Comparison of ENCODE assay signal across 18 mouse cellular contexts in the genomic region with DNA sequence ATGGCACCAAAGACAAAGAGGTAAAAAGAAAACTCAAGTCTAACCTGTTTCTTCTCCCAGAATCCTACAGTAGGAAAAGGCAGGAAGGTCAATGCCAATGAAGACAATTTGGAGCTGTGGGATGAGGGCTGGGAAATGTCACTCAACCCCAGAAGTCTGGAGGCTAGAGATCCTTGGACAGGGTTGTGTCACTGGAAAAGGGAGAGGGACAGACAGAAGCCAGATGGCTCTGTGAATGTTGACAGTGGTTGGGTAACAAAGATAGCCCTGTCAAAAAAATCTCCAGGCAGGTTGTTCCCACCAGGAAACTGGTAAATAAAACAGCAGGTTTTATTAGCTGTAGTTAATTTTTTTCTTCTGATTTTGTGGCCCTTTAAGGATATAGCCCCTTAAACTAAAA. TPM values are rescaled to one million over a fixed set of nuclear protein-coding genes. Genes with fewer than 3 reads are reported as not detected.
DNase-seq lines count a peak whose midpoint lies in the region; ATAC-seq and TF ChIP-seq lines count a peak whose summit lies in the region.
"Had no signal": no experiment of that assay in that cellular context is flagged by ENCODE, and none has a peak within 500 bp of the region (broad histone marks: within the 10 kb centered on the region; RNA-seq: fewer than 3 reads in every experiment).

No protein-coding gene starts in this region.

- peak; percentile 12 for DNase-seq in cerebellum, adult 8-10 months
- DNase-seq in cerebellum, adult 11 months, result no peak
- peak; percentile 48 for DNase-seq in lung, embryonic 14.5 days
- no peak for DNase-seq in lung, adult 2 months
- DNase-seq in frontal cortex, postnatal 25 days (ENCODE audit: low spot score in 2 of 2), result no peak
- no peak for DNase-seq in urinary bladder, postnatal 25 days (ENCODE audit: low spot score)
- DNase-seq: adrenal gland, adult 8-10 months; kidney, adult 8-10 months; kidney, postnatal 25 days; retina, postnatal 1 day; thymus, postnatal 36 days had no signal

- no peaks in the 10 kb centered on the region for H3K27me3 ChIP-seq in lung, embryonic 14.5 days (ENCODE audit: insufficient read depth, low read length)
- no peaks in the 10 kb centered on the region for H3K27me3 ChIP-seq in heart, embryonic 14.5 days (ENCODE audit: control insufficient read depth, insufficient read depth, low read length)
- H3K27me3 ChIP-seq: forebrain, embryonic 13.5 days; liver, embryonic 15.5 days; midbrain, embryonic 15.5 days had no signal

- no peaks in the 10 kb centered on the region for H3K36me3 ChIP-seq in lung, embryonic 14.5 days (ENCODE audit: insufficient read depth)
- H3K36me3 ChIP-seq in heart, embryonic 14.5 days (ENCODE audit: control insufficient read depth, insufficient read depth, low read length), result no peaks in the 10 kb centered on the region
- H3K36me3 ChIP-seq: hindbrain, embryonic 10.5 days; liver, embryonic 15.5 days; midbrain, embryonic 15.5 days had no signal

- H3K27ac ChIP-seq in lung, embryonic 14.5 days (ENCODE audit: low read depth), result no peak overlapping the region
- H3K27ac ChIP-seq in heart, embryonic 14.5 days (replicated peaks in 1 of 2; ENCODE audit: control insufficient read depth in 1 of 2, insufficient read depth in 1 of 2, low read depth in 2 of 2, low read length in 2 of 2), result peak overlapping the region in 1 of 2 experiments; percentile 72; a peak in 3 of 4 replicates
- H3K27ac ChIP-seq: forebrain, embryonic 13.5 days; hindbrain, embryonic 10.5 days; liver, embryonic 15.5 days; midbrain, embryonic 15.5 days had no signal

- no peak overlapping the region for H3K4me2 ChIP-seq in lung, embryonic 14.5 days
- H3K4me2 ChIP-seq in heart, embryonic 14.5 days (ENCODE audit: low read length), result 0 out of 2 replicates have a peak overlapping the region, but pooled peaks have one; percentile 3
- H3K4me2 ChIP-seq: forebrain, embryonic 13.5 days; liver, embryonic 15.5 days; midbrain, embryonic 15.5 days had no signal

- no peak for TF ChIP-seq POLR2A in lung, adult 2 months (IDR thresholded peaks at IDR 0.05; ENCODE audit: borderline replicate concordance, extremely low read depth, low read depth, low read length)

- H3K4me1 ChIP-seq in lung, embryonic 14.5 days (ENCODE audit: insufficient read depth), result no peaks in the 10 kb centered on the region
- no peaks in the 10 kb centered on the region for H3K4me1 ChIP-seq in lung, adult 2 months (ENCODE audit: control insufficient read depth, insufficient read depth, low read length)
- H3K4me1 ChIP-seq in heart, embryonic 14.5 days (ENCODE audit: control insufficient read depth in 2 of 2, insufficient read depth in 2 of 2, low read length in 2 of 2), result peaks cover 9 to 32% of the 10 kb centered on the region in 2 experiments
- H3K4me1 ChIP-seq: forebrain, embryonic 13.5 days; hindbrain, embryonic 10.5 days; liver, embryonic 15.5 days; midbrain, embryonic 15.5 days had no signal

- no peak overlapping the region for H3K9ac ChIP-seq in lung, embryonic 14.5 days
- no peak overlapping the region for H3K9ac ChIP-seq in heart, embryonic 14.5 days (ENCODE audit: low read length)
- H3K9ac ChIP-seq: forebrain, embryonic 13.5 days; liver, embryonic 15.5 days; midbrain, embryonic 15.5 days had no signal

- ATAC-seq in lung, embryonic 14.5 days (ENCODE audit: insufficient read depth), result peak; percentile 78; the same call in 1 of the 2 replicates
- 0 out of 2 replicates have a peak, but pooled peaks have one; percentile 47 for ATAC-seq in heart, embryonic 14.5 days (ENCODE audit: insufficient number of reproducible peaks, insufficient read depth, low FRiP score, low read depth)
- ATAC-seq: forebrain, embryonic 13.5 days; inflammation-experienced regulatory T-cells, adult 6 months; midbrain, embryonic 15.5 days had no signal

- TF ChIP-seq CTCF in lung, embryonic 14.5 days (IDR thresholded peaks at IDR 0.05; ENCODE audit: low read depth), result no peak
- TF ChIP-seq CTCF in lung, adult 2 months (IDR thresholded peaks at IDR 0.05; ENCODE audit: insufficient read depth, low read length), result no peak

- H3K4me3 ChIP-seq in lung, embryonic 14.5 days (ENCODE audit: low read depth, low read length), result no peak overlapping the region
- no peak overlapping the region for H3K4me3 ChIP-seq in lung, adult 2 months (replicated peaks; ENCODE audit: extremely low read depth, low read depth, low read length)
- no peak overlapping the region for H3K4me3 ChIP-seq in heart, embryonic 14.5 days (ENCODE audit: control insufficient read depth in 1 of 2, insufficient read depth in 1 of 2, low read depth in 1 of 2, low read length in 2 of 2)
- H3K4me3 ChIP-seq: forebrain, embryonic 13.5 days; hindbrain, embryonic 10.5 days; liver, embryonic 15.5 days; midbrain, embryonic 15.5 days had no signal

- no peaks in the 10 kb centered on the region for H3K9me3 ChIP-seq in lung, embryonic 14.5 days (ENCODE audit: low read depth, low read length)
- no peaks in the 10 kb centered on the region for H3K9me3 ChIP-seq in heart, embryonic 14.5 days (ENCODE audit: control insufficient read depth, low read length)
- H3K9me3 ChIP-seq: forebrain, embryonic 13.5 days; hindbrain, embryonic 10.5 days; liver, embryonic 15.5 days; midbrain, embryonic 15.5 days had no signal

RNA-seq across cellular contexts. Expression of gene Asb15, which starts 14.4 kb away (rescaled TPM):
- polyA plus RNA-seq in lung, embryonic 14.5 days (2014; fragmentation: Nextera tagmentation; extraction: Ambion mirVana), result 0.13 TPM in 1 of 2 replicates, not detected in the other
- polyA plus RNA-seq in lung, adult 2 months (2012; rRNA removed), result 0.09 and 0.46 TPM in 2 replicates
- polyA plus RNA-seq in heart, embryonic 14.5 days (2014; fragmentation: Nextera tagmentation; extraction: Ambion mirVana), result 0.49 and 0.63 TPM in 2 replicates
- polyA plus RNA-seq: forebrain, embryonic 13.5 days; hindbrain, embryonic 10.5 days; inflammation-experienced regulatory T-cells, adult 6 months had no signal

RNA-seq across cellular contexts. Expression of gene Ndufa5, which starts 14.6 kb away (rescaled TPM):
- polyA plus RNA-seq in lung, embryonic 14.5 days (2014; fragmentation: Nextera tagmentation; extraction: Ambion mirVana), result 300 and 324 TPM in 2 replicates
- polyA plus RNA-seq in lung, adult 2 months (2012; rRNA removed), result 2.7 and 4.3 TPM in 2 replicates
- polyA plus RNA-seq in heart, embryonic 14.5 days (2014; fragmentation: Nextera tagmentation; extraction: Ambion mirVana), result 794 and 834 TPM in 2 replicates

RNA-seq across cellular contexts. Expression of gene Iqub, which starts 27.5 kb away (rescaled TPM):
- polyA plus RNA-seq in lung, embryonic 14.5 days (2014; fragmentation: Nextera tagmentation; extraction: Ambion mirVana), result 0.09 and 0.15 TPM in 2 replicates
- polyA plus RNA-seq in lung, adult 2 months (2012; rRNA removed), result 0.36 and 0.75 TPM in 2 replicates
- 0.23 and 0.49 TPM in 2 replicates for polyA plus RNA-seq in heart, embryonic 14.5 days (2014; fragmentation: Nextera tagmentation; extraction: Ambion mirVana)
- polyA plus RNA-seq: inflammation-experienced regulatory T-cells, adult 6 months; liver, embryonic 15.5 days had no signal

RNA-seq across cellular contexts. Expression of gene Lmod2, which starts 55.2 kb away (rescaled TPM):
- 0.09 and 0.61 TPM in 2 replicates for polyA plus RNA-seq in lung, embryonic 14.5 days (2014; fragmentation: Nextera tagmentation; extraction: Ambion mirVana)
- 2.3 and 6.4 TPM in 2 replicates for polyA plus RNA-seq in lung, adult 2 months (2012; rRNA removed)
- 54.6 and 56.9 TPM in 2 replicates for polyA plus RNA-seq in heart, embryonic 14.5 days (2014; fragmentation: Nextera tagmentation; extraction: Ambion mirVana)
- polyA plus RNA-seq: brain, embryonic 14.5 days; forebrain, embryonic 13.5 days; hindbrain, embryonic 10.5 days; inflammation-experienced regulatory T-cells, adult 6 months; midbrain, embryonic 15.5 days had no signal

Comparison
In these comparisons a context has a peak if more than half of its experiments do, and no peak if none do; other contexts are left out.
1. DNase-seq: peak in cerebellum, adult 8-10 months (single experiment) and lung, embryonic 14.5 days (single experiment); none in cerebellum, adult 11 months (single experiment), lung, adult 2 months (single experiment), frontal cortex, postnatal 25 days (0 of 2) and urinary bladder, postnatal 25 days (single experiment).
2. RNA of gene Ndufa5, which starts 14.6 kb away (polyA plus RNA-seq): 794 to 834 TPM in heart, embryonic 14.5 days and 300 to 324 TPM in lung, embryonic 14.5 days; 2.7 to 4.3 TPM in lung, adult 2 months; every median in the first group is over 10 times any median in the second.